In genomic region chr9:31894775-31895320, GRCm38 (mm10) we compare ENCODE assay signal across 26 mouse cellular contexts. TPM values are rescaled to one million over a fixed set of nuclear protein-coding genes. Genes with fewer than 3 reads are reported as not detected.
DNase-seq lines count a peak whose midpoint lies in the region; ATAC-seq lines count a peak whose summit lies in the region.
"Had no signal": no experiment of that assay in that cellular context is flagged by ENCODE, and none has a peak within 500 bp of the region (broad histone marks: within the 10 kb centered on the region; RNA-seq: fewer than 3 reads in every experiment).

No protein-coding gene starts in this region.

- H3K36me3 ChIP-seq in heart, embryonic 10.5 days, result no peaks in the 10 kb centered on the region
- H3K36me3 ChIP-seq in heart, embryonic 12.5 days, result no peaks in the 10 kb centered on the region
- H3K36me3 ChIP-seq in midbrain, embryonic 12.5 days, result no peaks in the 10 kb centered on the region
- no peaks in the 10 kb centered on the region for H3K36me3 ChIP-seq in midbrain, embryonic 11.5 days (ENCODE audit: control insufficient read depth, insufficient read depth, low read length)
- H3K36me3 ChIP-seq in embryonic facial prominence, embryonic 14.5 days (ENCODE audit: control insufficient read depth, insufficient read depth, low read length), result no peaks in the 10 kb centered on the region
- no peaks in the 10 kb centered on the region for H3K36me3 ChIP-seq in forebrain, embryonic 11.5 days (ENCODE audit: control insufficient read depth, insufficient read depth, low read length)
- H3K36me3 ChIP-seq: embryonic facial prominence, embryonic 12.5 days; G1E had no signal

- H3K27ac ChIP-seq in heart, embryonic 10.5 days, result no peak overlapping the region
- H3K27ac ChIP-seq in heart, embryonic 12.5 days (ENCODE audit: poor library complexity, severe bottlenecking), result no peak overlapping the region
- H3K27ac ChIP-seq in midbrain, embryonic 12.5 days (replicated peaks), result no peak overlapping the region
- no peak overlapping the region for H3K27ac ChIP-seq in midbrain, embryonic 11.5 days (ENCODE audit: low read depth, low read length)
- no peak overlapping the region for H3K27ac ChIP-seq in embryonic facial prominence, embryonic 14.5 days (replicated peaks; ENCODE audit: low read depth, low read length)
- H3K27ac ChIP-seq in forebrain, embryonic 11.5 days (ENCODE audit: low read depth, low read length), result no peak overlapping the region
- H3K27ac ChIP-seq: embryonic facial prominence, embryonic 12.5 days; hindbrain, embryonic 14.5 days; kidney, postnatal 0 days; layer of hippocampus, adult 2 months; liver, embryonic 14.5 days had no signal

- peak; percentile 59 for DNase-seq in heart, embryonic 10.5 days (ENCODE audit: low spot score)
- DNase-seq in midbrain, embryonic 11.5 days (ENCODE audit: low spot score, missing footprints), result no peak
- DNase-seq in R1 (ENCODE audit: low read depth, low spot score), result peak; percentile 33
- peak; percentile 58 for DNase-seq in embryonic facial prominence, embryonic 14.5 days (ENCODE audit: low spot score)
- no peak for DNase-seq in kidney, postnatal 36 days
- DNase-seq in forebrain, embryonic 11.5 days (ENCODE audit: low spot score), result no peak
- DNase-seq: adrenal gland, postnatal 14 days; cerebellum, adult 11-12 months; cerebellum, postnatal 25 days; gastrocnemius, postnatal 25 days; heart, postnatal 14 days; kidney, adult 18-20 months; layer of hippocampus, postnatal 36 days; right cerebral cortex, postnatal 4 days; thymus, postnatal 36 days had no signal

- H3K9ac ChIP-seq in heart, embryonic 12.5 days, result no peak overlapping the region
- no peak overlapping the region for H3K9ac ChIP-seq in midbrain, embryonic 12.5 days (replicated peaks)
- no peak overlapping the region for H3K9ac ChIP-seq in midbrain, embryonic 11.5 days (ENCODE audit: low read length)
- H3K9ac ChIP-seq in embryonic facial prominence, embryonic 14.5 days (ENCODE audit: low read depth, low read length), result no peak overlapping the region
- no peak overlapping the region for H3K9ac ChIP-seq in forebrain, embryonic 11.5 days (ENCODE audit: low read length)
- H3K9ac ChIP-seq: embryonic facial prominence, embryonic 12.5 days; hindbrain, embryonic 14.5 days; liver, embryonic 14.5 days had no signal

- WGBS in heart, embryonic 10.5 days, result 56% methylated on average over 10 of the region's 10 CpGs
- 57% methylated on average over 10 of the region's 10 CpGs for WGBS in heart, embryonic 12.5 days
- 43% methylated on average over 10 of the region's 10 CpGs for WGBS in midbrain, embryonic 12.5 days
- 51% methylated on average over 10 of the region's 10 CpGs for WGBS in midbrain, embryonic 11.5 days
- WGBS in embryonic facial prominence, embryonic 14.5 days, result 22% methylated on average over 10 of the region's 10 CpGs
- 47% methylated on average over 10 of the region's 10 CpGs for WGBS in forebrain, embryonic 11.5 days

- no peaks in the 10 kb centered on the region for H3K27me3 ChIP-seq in heart, embryonic 10.5 days (ENCODE audit: insufficient read depth, poor library complexity, severe bottlenecking)
- H3K27me3 ChIP-seq in heart, embryonic 12.5 days (replicated peaks), result no peaks in the 10 kb centered on the region
- peaks cover 7% of the 10 kb centered on the region; the same call in 1 of the 2 replicates for H3K27me3 ChIP-seq in midbrain, embryonic 12.5 days
- H3K27me3 ChIP-seq in midbrain, embryonic 11.5 days (ENCODE audit: control insufficient read depth, insufficient read depth, low read length), result no peaks in the 10 kb centered on the region
- no peaks in the 10 kb centered on the region for H3K27me3 ChIP-seq in embryonic facial prominence, embryonic 14.5 days (replicated peaks; ENCODE audit: control insufficient read depth, insufficient read depth, low read length)
- no peaks in the 10 kb centered on the region for H3K27me3 ChIP-seq in forebrain, embryonic 11.5 days (ENCODE audit: control insufficient read depth, insufficient read depth, low read length)
- H3K27me3 ChIP-seq: embryonic facial prominence, embryonic 12.5 days had no signal

- no peaks in the 10 kb centered on the region for H3K9me3 ChIP-seq in heart, embryonic 10.5 days
- no peaks in the 10 kb centered on the region for H3K9me3 ChIP-seq in heart, embryonic 12.5 days (replicated peaks)
- no peaks in the 10 kb centered on the region for H3K9me3 ChIP-seq in midbrain, embryonic 12.5 days
- no peaks in the 10 kb centered on the region for H3K9me3 ChIP-seq in midbrain, embryonic 11.5 days (ENCODE audit: control insufficient read depth, low read length)
- H3K9me3 ChIP-seq in embryonic facial prominence, embryonic 14.5 days (ENCODE audit: control insufficient read depth, low read length), result no peaks in the 10 kb centered on the region
- no peaks in the 10 kb centered on the region for H3K9me3 ChIP-seq in forebrain, embryonic 11.5 days (ENCODE audit: control insufficient read depth, low read length)
- H3K9me3 ChIP-seq: embryonic facial prominence, embryonic 12.5 days had no signal

- no peak for ATAC-seq in heart, embryonic 12.5 days (ENCODE audit: insufficient number of reproducible peaks, low FRiP score)
- 0 out of 2 replicates have a peak, but pooled peaks have one; percentile 16 for ATAC-seq in midbrain, embryonic 12.5 days (ENCODE audit: low FRiP score, low read depth)
- no peak for ATAC-seq in midbrain, embryonic 11.5 days (ENCODE audit: low FRiP score)
- ATAC-seq in embryonic facial prominence, embryonic 14.5 days (ENCODE audit: low read depth), result peak; percentile 70; the same call in 1 of the 2 replicates
- no peak for ATAC-seq in forebrain, embryonic 11.5 days (replicated peaks; ENCODE audit: low FRiP score)
- ATAC-seq: forebrain, embryonic 16.5 days had no signal

- 0 out of 2 replicates have a peak, but pooled peaks cover 5% of the 10 kb centered on the region for H3K4me1 ChIP-seq in heart, embryonic 10.5 days
- H3K4me1 ChIP-seq in heart, embryonic 12.5 days (replicated peaks), result no peaks in the 10 kb centered on the region
- H3K4me1 ChIP-seq in midbrain, embryonic 12.5 days, result peaks cover 5% of the 10 kb centered on the region
- 0 out of 2 replicates have a peak, but pooled peaks cover 3% of the 10 kb centered on the region for H3K4me1 ChIP-seq in midbrain, embryonic 11.5 days (ENCODE audit: control insufficient read depth, insufficient read depth, low read length)
- H3K4me1 ChIP-seq in embryonic facial prominence, embryonic 14.5 days (ENCODE audit: control insufficient read depth, insufficient read depth, low read length), result peaks cover 2% of the 10 kb centered on the region; the same call in 1 of the 2 replicates
- 0 out of 2 replicates have a peak, but pooled peaks cover 2% of the 10 kb centered on the region for H3K4me1 ChIP-seq in forebrain, embryonic 11.5 days (replicated peaks; ENCODE audit: control insufficient read depth, insufficient read depth, low read length)

- H3K4me3 ChIP-seq in heart, embryonic 10.5 days, result no peak overlapping the region
- no peak overlapping the region for H3K4me3 ChIP-seq in heart, embryonic 12.5 days
- H3K4me3 ChIP-seq in midbrain, embryonic 12.5 days, result no peak overlapping the region
- H3K4me3 ChIP-seq in midbrain, embryonic 11.5 days (ENCODE audit: low read depth, low read length), result no peak overlapping the region
- H3K4me3 ChIP-seq in embryonic facial prominence, embryonic 14.5 days (ENCODE audit: low read depth, low read length), result no peak overlapping the region
- H3K4me3 ChIP-seq in forebrain, embryonic 11.5 days (ENCODE audit: low read depth, low read length), result no peak overlapping the region
- H3K4me3 ChIP-seq: embryonic facial prominence, embryonic 12.5 days; layer of hippocampus, adult 2 months; myocyte had no signal

- H3K4me2 ChIP-seq in heart, embryonic 12.5 days, result no peak overlapping the region
- 0 out of 2 replicates have a peak overlapping the region, but pooled peaks have one; percentile 12 for H3K4me2 ChIP-seq in midbrain, embryonic 12.5 days (replicated peaks)
- H3K4me2 ChIP-seq in midbrain, embryonic 11.5 days, result no peak overlapping the region
- H3K4me2 ChIP-seq in embryonic facial prominence, embryonic 14.5 days (ENCODE audit: low read depth, low read length), result no peak overlapping the region
- no peak overlapping the region for H3K4me2 ChIP-seq in forebrain, embryonic 11.5 days (ENCODE audit: low read depth, low read length, severe bottlenecking)
- H3K4me2 ChIP-seq: embryonic facial prominence, embryonic 12.5 days; heart, embryonic 11.5 days; hindbrain, embryonic 14.5 days had no signal

RNA-seq across cellular contexts. Expression of gene Barx2, which starts 18.4 kb away (rescaled TPM):
- polyA plus RNA-seq in heart, embryonic 10.5 days (2016; fragmentation: Nextera tagmentation; extraction: Ambion mirVana), result 0.21 and 0.26 TPM in 2 replicates
- not detected in 2 replicates for polyA plus RNA-seq in heart, embryonic 12.5 days (2016; fragmentation: Nextera tagmentation; extraction: Ambion mirVana)
- not detected in 2 replicates for polyA plus RNA-seq in midbrain, embryonic 12.5 days (2016; fragmentation: Nextera tagmentation; extraction: Ambion mirVana)
- polyA plus RNA-seq in midbrain, embryonic 11.5 days (2014; fragmentation: Nextera tagmentation; extraction: Ambion mirVana), result not detected in 2 replicates
- polyA plus RNA-seq in embryonic facial prominence, embryonic 14.5 days (2014; fragmentation: Nextera tagmentation; extraction: Ambion mirVana), result 4.3 and 5.5 TPM in 2 replicates
- not detected in 2 replicates for polyA plus RNA-seq in forebrain, embryonic 11.5 days (2014; fragmentation: Nextera tagmentation; extraction: Ambion mirVana)
- polyA plus RNA-seq: forebrain, embryonic 16.5 days; G1E; hindbrain, embryonic 14.5 days; liver, embryonic 14.5 days had no signal

Comparison
In these comparisons a context has a peak if more than half of its experiments do, and no peak if none do; other contexts are left out.
1. ATAC-seq: peak in midbrain, embryonic 12.5 days (single experiment) and embryonic facial prominence, embryonic 14.5 days (single experiment); none in heart, embryonic 12.5 days (single experiment), midbrain, embryonic 11.5 days (single experiment) and forebrain, embryonic 11.5 days (single experiment).
2. DNase-seq: peak in heart, embryonic 10.5 days (single experiment), R1 (single experiment) and embryonic facial prominence, embryonic 14.5 days (single experiment); none in midbrain, embryonic 11.5 days (single experiment), kidney, postnatal 36 days (0 of 2) and forebrain, embryonic 11.5 days (single experiment).